Mouse (Mus musculus) forebrain, embryonic 11.5 days (tissue): ENCODE data around the gene B4galt7. TPM values are rescaled to one million over a fixed set of nuclear protein-coding genes. Genes with fewer than 3 reads are reported as not detected.
"Not testable (repeated sequence)": the region's sequence is repeated elsewhere in the genome, so short reads cannot be mapped to it uniquely, and the experiment has no call there.

ENCODE experiments used
- ATAC-seq: fragments of 200-750 bp; cut with Nextera tagmentation; replicated peaks from 2 replicates; pipeline ENCODE4 v1.8.0; 2017; ENCODE audit warnings: moderate TSS enrichment; ENCODE audit not compliant: low FRiP score
- DNase-seq: peaks from one replicate; pipeline ENCODE4 v3.0.0-alpha.2; 2017; ENCODE audit warnings: low spot score
- H3K27ac ChIP-seq: fragments of 300-500 bp; sonication (generic); 2 replicates; pipeline ENCODE4 v1.5.1; 2014; ENCODE audit warnings: low read depth, low read length
- H3K27me3 ChIP-seq: fragments of 300-500 bp; sonication (generic); 2 replicates; pipeline ENCODE4 v1.6.1; 2014; ENCODE audit warnings: mild to moderate bottlenecking, low read length, mixed read lengths; ENCODE audit not compliant: control insufficient read depth, insufficient read depth
- H3K36me3 ChIP-seq: fragments of 300-500 bp; sonication (generic); 2 replicates; pipeline ENCODE4 v1.6.1; 2014; ENCODE audit warnings: mild to moderate bottlenecking, low read length, moderate library complexity, mixed read lengths; ENCODE audit not compliant: control insufficient read depth, insufficient read depth
- H3K4me1 ChIP-seq: fragments of 300-500 bp; sonication (generic); replicated peaks from 2 replicates; pipeline ENCODE4 v1.6.1; 2014; ENCODE audit warnings: low read length, mixed read lengths; ENCODE audit not compliant: control insufficient read depth, insufficient read depth
- H3K4me2 ChIP-seq: fragments of 300-500 bp; sonication (generic); 2 replicates; pipeline ENCODE4 v1.6.1; 2014; ENCODE audit warnings: low read depth, mild to moderate bottlenecking, low read length, moderate library complexity, mixed read lengths; ENCODE audit not compliant: severe bottlenecking
- H3K4me3 ChIP-seq: fragments of 300-500 bp; sonication (generic); 2 replicates; pipeline ENCODE4 v1.5.1; 2014; ENCODE audit warnings: low read depth, low read length
- H3K9ac ChIP-seq: fragments of 300-500 bp; sonication (generic); 2 replicates; pipeline ENCODE4 v1.6.1; 2014; ENCODE audit warnings: low read length
- H3K9me3 ChIP-seq: fragments of 300-500 bp; sonication (generic); 2 replicates; pipeline ENCODE4 v1.6.1; 2016; ENCODE audit warnings: low read length, mixed read lengths; ENCODE audit not compliant: control insufficient read depth
- WGBS: fragments of 180-500 bp; shearing (Covaris S2); extraction: QIAGEN DNeasy Blood & Tissue Kit; methylation state at CpG from one replicate; pipeline ENCODE4 v1.1.7; 2014; 5-methylcytosine and 5-hydroxymethylcytosine counted together
- polyA plus RNA-seq: library from polyadenylated mRNA; unstranded; fragments of >200 nt; fragmentation: Nextera tagmentation; extraction: Ambion mirVana; gene quantifications from 2 replicates; pipeline ENCODE4 v1.2.1, GENCODE M21; 2014

The B4galt7 gene
- polyA plus RNA-seq, 1 experiment from 2014 or later = 24.5 TPM

DNA sequence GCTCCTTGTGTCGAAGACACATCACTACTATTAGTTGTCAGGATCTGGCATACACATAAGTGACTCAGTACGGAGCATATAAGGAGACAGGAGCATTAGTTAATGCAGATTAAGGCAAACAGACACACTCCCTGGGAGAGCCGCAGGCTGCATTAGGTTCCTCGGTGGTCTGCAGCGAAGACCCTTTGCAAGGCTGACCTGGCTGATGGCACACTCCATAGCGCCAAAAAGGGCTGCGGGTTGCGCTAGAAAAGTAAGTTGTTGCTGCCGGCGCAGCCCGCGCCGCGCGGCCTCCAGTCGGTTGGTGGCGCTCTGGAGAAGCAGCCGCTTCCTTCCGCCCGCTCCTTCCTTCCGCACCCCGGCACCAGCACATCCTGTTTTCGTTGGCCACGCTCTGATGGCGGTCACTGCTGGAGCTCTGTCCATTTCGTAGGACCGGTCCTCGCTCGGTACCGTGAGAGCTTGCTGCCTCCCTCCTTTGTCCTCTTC, 35.0 kb downstream of the B4galt7 start, which contains the start of gene Ddx46:
Gene Ddx46 (plus strand): TSS at position 389 of the 489 bp plus-strand sequence.
- Histone ChIP-seq H3K36me3 (peaks cover 2% of the 10 kb centered on the region; the same call in 1 of the 2 replicates), H3K4me3 (peak within 1 kb of the TSS; percentile 99), H3K9me3 (no peaks in the 10 kb centered on the region), H3K4me1 (peaks cover 4% of the 10 kb centered on the region; the same call in 1 of the 2 replicates), H3K27ac (no peak within 1 kb of the TSS), H3K9ac (peak within 1 kb of the TSS; percentile 93), H3K27me3 (no peaks in the 10 kb centered on the region), H3K4me2 (peak within 1 kb of the TSS; percentile 81)
- DNase-seq (peak; percentile 95), ATAC-seq (peak; percentile 77)
- WGBS = 6% methylated on average over 30 of the region's 30 CpGs

GRCm38 (mm10) chr13:55635146-55635571, 35.5 kb downstream of the B4galt7 start:
- Histone ChIP-seq H3K9ac (peak overlapping the region; percentile 93), H3K9me3 (no peaks in the 10 kb centered on the region), H3K36me3 (peaks cover 5% of the 10 kb centered on the region; the same call in 1 of the 2 replicates), H3K27ac (no peak overlapping the region), H3K4me3 (peak overlapping the region; percentile 99), H3K4me2 (peak overlapping the region; percentile 81), H3K27me3 (no peaks in the 10 kb centered on the region), H3K4me1 (peaks cover 4% of the 10 kb centered on the region; the same call in 1 of the 2 replicates)
- 0% methylated on average over 39 of the region's 40 CpGs for WGBS
- ATAC-seq = peak; percentile 61
- DNase-seq = no peak

- Histone ChIP-seq H3K9ac (no peak overlapping the region), H3K27ac (no peak overlapping the region), H3K4me3 (no peak overlapping the region), H3K4me2 (no peak overlapping the region), H3K27me3 (no peaks in the 10 kb centered on the region), H3K36me3 (peaks cover 5% of the 10 kb centered on the region; the same call in 1 of the 2 replicates), H3K4me1 (peaks cover 4% of the 10 kb centered on the region; the same call in 1 of the 2 replicates), H3K9me3 (no peaks in the 10 kb centered on the region)
- no peak for ATAC-seq
- no peak for DNase-seq
- 91% methylated on average over 14 of the region's 14 CpGs for WGBS
Observed at GRCm38 (mm10) chr13:55636185-55636983, 36.7 kb downstream of the B4galt7 start.

GRCm38 (mm10) chr13:55640480-55640879, 40.8 kb downstream of the B4galt7 start:
- ATAC-seq, H3K4me2 ChIP-seq, H3K36me3 ChIP-seq, H3K4me1 ChIP-seq, H3K9ac ChIP-seq, H3K4me3 ChIP-seq, H3K27me3 ChIP-seq, H3K9me3 ChIP-seq, H3K27ac ChIP-seq: not testable (repeated sequence)
- peak; percentile 89 for DNase-seq
- 62% methylated on average over 8 of the region's 8 CpGs for WGBS

DNA sequence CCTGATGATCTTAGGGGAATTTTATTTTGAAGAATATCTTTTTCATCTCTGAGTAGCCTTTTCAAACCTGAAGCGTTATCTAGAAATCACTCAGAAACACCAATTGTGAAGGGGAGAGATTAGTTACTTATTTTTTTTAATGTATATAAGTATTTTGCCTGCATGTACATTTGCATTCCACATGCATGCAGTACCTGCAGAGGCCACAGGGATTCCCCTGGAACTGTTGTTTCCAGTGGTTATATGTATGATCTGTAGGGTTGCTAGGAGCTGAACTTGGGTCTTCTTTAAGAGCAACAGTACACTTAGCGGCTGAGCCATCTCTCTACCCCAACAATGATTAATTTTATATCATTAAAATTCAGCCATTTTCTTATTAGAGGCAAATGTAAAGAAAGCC, 44.8 kb downstream of the B4galt7 start:
- Histone ChIP-seq H3K27me3 (no peaks in the 10 kb centered on the region), H3K9ac (no peak overlapping the region), H3K9me3 (no peaks in the 10 kb centered on the region), H3K27ac (no peak overlapping the region), H3K36me3 (peaks cover 18% of the 10 kb centered on the region; the same call in 1 of the 2 replicates), H3K4me1 (no peaks in the 10 kb centered on the region), H3K4me2 (no peak overlapping the region), H3K4me3 (no peak overlapping the region)
- DNase-seq (no peak), ATAC-seq (no peak)
- WGBS = 96% methylated on average over 2 of the region's 2 CpGs

DNA sequence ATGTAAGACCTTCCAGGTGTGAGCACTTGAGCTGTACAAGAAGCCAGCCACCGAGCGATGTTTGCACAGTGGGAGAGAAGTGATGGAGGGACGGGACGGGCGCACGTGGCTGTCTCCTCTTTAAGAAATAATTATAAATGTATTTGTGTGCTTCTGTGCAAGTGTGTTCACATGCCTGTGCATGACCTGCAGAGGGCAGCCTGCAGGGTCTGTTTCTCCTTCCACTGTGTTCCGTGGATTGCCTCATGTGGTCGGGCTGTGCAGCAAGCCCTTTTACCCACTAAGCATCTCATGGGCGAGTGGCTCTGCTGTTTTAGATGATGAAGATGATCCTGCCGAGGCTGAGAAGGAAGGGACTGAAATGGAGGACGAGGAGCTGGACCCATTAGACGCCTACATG, 50.4 kb downstream of the B4galt7 start:
- Histone ChIP-seq H3K4me3 (no peak overlapping the region), H3K9me3 (no peaks in the 10 kb centered on the region), H3K27ac (no peak overlapping the region), H3K4me1 (no peaks in the 10 kb centered on the region), H3K27me3 (no peaks in the 10 kb centered on the region), H3K36me3 (peaks cover 29% of the 10 kb centered on the region; the same call in 1 of the 2 replicates), H3K9ac (no peak overlapping the region), H3K4me2 (no peak overlapping the region)
- DNase-seq (no peak), ATAC-seq (no peak)
- 90% methylated on average over 12 of the region's 12 CpGs for WGBS

DNA sequence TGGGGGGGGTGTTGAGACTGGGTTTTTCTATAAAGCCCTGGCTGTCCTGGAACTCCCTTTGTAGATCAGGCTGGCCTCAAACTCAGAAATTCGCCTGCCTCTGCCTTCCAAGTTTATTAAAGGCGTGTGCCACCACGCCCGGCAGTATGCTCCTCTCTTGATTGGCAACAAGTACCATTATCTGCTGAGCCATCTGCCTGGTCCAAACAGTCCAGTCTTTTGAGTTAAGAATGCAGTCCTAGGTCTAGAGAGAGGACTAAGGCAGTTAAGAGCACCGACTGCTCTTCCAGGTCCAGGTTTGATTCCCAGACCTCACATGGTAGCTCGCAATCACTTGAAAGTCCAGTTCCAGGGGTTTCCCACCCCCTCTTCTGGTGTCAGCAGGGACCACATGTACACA, 51.3 kb downstream of the B4galt7 start:
- no peaks in the 10 kb centered on the region for H3K4me1 ChIP-seq
- H3K4me3 ChIP-seq = no peak overlapping the region
- H3K36me3 ChIP-seq = peaks cover 30% of the 10 kb centered on the region; the same call in 1 of the 2 replicates
- DNase-seq = no peak
- H3K27ac ChIP-seq = no peak overlapping the region
- no peak overlapping the region for H3K9ac ChIP-seq
- no peaks in the 10 kb centered on the region for H3K27me3 ChIP-seq
- 95% methylated on average over 6 of the region's 6 CpGs for WGBS
- no peak for ATAC-seq
- no peaks in the 10 kb centered on the region for H3K9me3 ChIP-seq
- H3K4me2 ChIP-seq = no peak overlapping the region
